Mouse (Mus musculus) bone marrow macrophage, adult 2 months (primary cell): Measurements from ENCODE around the gene Krt81.

Source experiments
- CTCF ChIP-seq: IDR thresholded peaks from 2 replicates; pipeline ENCODE4 v1.5.1; 2012; ENCODE audit warnings: low read depth, mild to moderate bottlenecking, low read length, moderate library complexity
- POLR2A ChIP-seq: IDR thresholded peaks from 2 replicates; pipeline ENCODE4 v1.6.1; 2012; ENCODE audit warnings: mild to moderate bottlenecking, low read depth, low read length, borderline replicate concordance

DNA sequence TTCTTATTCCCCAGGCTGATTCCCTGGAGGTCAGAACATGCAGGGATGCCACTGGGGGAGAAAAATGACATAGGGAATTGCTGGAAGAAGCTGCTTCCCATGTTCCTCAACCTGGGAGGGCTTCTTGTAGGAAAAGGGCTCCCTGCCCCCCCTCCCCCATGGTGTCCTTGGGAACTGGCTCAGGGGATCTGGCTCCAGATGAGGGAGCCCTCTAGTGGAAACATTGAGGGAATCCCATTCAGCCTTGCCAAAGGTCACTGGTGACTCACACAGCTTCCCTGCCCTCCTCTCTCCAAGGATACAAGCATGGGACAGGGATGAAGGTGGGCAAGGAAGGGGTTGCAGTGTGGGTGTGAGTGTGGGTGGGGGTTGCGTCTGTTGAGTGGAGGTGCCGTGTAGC, 33.6 kb upstream of the Krt81 start:
- TF ChIP-seq POLR2A: no peak
- peak; percentile 60; the same call in 1 of the 2 replicates for TF ChIP-seq CTCF
